Mouse (Mus musculus): ENCODE measurements around the gene Inpp5a.

Gene Inpp5a

DNA sequence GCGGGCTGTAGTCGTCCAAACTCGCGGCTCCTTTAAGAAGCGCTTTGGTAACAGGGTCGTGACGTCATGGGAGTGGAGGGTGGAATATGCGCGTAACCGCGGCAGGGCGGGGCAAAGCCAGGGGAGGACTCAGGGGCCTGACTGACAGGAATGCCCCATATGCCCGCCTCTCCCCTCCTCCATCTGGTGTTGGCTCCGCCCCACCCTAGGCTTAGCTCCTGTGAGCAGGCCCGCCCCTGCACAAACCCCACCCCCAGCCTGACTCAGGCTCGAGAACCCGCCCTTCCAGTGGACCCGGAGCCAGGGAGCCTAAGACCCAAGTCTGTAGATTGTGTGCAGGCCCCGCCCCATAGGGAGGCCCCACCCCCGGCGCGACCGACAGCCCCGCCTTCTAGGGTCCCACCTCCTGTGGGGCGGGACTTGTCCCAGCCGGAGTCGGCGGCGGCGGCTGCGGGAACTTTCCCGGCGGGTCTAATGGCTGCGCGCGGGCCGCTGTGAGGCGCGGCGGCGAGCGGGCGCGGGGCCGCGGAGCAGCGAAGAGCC, at the start of gene Inpp5a:
Inpp5a (plus strand) TSS at position 440 of the 543 bp plus-strand sequence.
- peak; percentile 99 for DNase-seq (ENCODE audit: low read depth, low spot score)

DNA sequence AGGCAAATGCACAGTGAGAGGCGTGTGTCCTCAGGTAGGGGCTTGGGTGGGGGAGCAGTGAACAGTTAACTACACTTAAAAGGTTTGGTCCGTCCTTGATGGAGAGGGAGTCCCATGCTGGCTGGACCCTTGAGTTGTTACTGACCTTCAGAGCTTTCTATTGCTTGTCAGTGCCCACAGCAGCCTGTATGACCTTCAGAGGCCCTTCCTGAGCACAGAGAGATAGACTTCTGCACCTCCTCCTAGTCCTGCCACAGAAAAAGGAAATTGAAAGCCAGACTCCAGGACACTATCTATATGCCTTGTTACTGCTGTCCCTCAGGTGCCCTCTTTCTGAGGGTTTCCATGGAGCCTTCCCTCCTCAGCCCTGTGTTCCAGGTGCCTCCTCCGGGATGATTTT, 49.7 kb upstream of the Inpp5a start:
- DNase-seq (ENCODE audit: low read depth, low spot score): no peak

DNA sequence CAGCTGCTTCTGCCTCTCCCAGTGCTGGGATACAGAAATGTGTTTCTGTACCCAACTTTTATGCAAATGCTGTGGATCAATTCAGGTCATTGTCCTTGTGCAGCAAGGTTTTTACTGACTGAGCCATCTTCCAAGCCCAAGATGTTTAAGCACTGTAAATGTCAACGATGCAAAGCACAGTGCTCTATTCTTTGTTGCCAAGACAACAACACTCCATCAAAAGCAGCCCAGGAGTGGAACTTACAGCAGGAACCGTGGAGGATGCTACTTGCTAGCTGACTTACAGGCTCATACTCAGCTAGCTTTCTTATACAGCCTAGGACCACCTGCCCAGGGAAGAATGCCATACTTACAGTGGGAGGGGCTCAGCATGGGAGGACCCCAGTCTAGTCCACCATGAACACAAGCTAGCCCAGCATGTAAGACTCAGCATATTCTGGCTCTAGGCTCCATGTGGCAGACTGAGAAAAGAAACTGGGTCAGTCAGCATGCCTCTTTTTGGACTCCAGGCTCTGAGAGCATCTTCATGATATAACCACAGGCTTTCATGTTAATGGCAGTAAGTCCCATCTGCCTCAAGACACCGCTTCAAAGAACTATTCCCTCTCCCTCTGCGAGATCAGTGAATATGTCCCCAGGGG, 47.8 kb upstream of the Inpp5a start:
- no peak for DNase-seq (ENCODE audit: low read depth, low spot score)

DNA sequence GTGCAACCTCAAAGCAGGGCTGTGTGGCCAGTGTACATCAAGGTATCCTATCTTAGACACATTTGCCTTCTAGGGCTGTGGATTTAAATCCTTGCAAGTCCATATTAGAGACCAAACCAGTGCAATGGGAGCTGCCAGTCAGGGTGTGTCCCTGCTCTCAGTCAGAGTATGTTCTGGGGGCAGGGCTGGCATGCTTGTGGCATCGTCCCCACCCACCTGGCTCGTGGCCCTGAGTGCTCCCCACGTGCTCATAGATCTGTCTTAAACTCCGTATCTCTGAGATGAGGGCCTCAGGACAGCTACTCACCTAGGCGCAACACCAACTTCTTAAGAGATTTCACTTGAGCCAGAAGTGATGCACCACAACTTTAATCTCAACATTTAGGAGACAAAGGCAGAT, 46.1 kb upstream of the Inpp5a start:
- DNase-seq (ENCODE audit: low read depth, low spot score): no peak

DNA sequence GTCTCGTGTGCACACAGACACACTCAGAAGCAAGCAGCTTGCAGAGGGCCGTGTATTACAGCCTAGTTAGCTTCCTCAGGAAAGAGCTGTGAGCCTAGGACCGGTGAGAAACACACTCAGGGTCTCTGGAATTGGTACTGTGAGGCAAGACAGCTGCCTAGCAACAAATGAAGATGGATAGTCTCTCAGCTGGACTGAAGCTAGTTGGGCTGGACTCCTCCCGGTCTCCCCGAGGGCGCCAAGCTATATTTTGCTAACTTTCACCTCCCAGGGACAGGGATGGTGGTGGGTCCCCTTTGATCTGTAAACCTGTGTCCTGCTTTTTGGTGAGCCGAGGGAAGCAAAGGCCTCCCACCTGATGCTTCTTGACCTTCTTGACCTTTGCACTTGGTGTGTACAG, 41.9 kb upstream of the Inpp5a start:
- no peak for DNase-seq (ENCODE audit: low read depth, low spot score)

DNA sequence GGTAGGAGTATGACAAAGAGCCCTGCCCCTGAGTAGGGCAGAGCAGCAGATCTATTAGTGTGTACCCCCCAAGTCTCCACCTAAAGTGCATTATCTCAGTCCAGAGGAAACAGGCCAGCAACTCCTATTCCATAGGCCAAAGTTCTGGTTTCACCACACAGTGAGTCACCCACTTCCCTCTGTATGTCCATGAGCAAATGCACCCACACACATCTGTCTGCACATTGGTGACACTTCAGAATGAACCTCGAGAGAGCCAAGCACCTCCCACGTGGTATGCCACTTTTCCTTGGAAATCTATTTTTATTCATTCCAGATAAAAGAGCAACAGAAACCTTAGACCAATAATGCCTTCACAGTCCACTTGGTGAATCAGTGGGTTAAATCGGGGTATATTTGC, 38.3 kb upstream of the Inpp5a start:
- DNase-seq (ENCODE audit: low read depth, low spot score): peak; percentile 71

DNA sequence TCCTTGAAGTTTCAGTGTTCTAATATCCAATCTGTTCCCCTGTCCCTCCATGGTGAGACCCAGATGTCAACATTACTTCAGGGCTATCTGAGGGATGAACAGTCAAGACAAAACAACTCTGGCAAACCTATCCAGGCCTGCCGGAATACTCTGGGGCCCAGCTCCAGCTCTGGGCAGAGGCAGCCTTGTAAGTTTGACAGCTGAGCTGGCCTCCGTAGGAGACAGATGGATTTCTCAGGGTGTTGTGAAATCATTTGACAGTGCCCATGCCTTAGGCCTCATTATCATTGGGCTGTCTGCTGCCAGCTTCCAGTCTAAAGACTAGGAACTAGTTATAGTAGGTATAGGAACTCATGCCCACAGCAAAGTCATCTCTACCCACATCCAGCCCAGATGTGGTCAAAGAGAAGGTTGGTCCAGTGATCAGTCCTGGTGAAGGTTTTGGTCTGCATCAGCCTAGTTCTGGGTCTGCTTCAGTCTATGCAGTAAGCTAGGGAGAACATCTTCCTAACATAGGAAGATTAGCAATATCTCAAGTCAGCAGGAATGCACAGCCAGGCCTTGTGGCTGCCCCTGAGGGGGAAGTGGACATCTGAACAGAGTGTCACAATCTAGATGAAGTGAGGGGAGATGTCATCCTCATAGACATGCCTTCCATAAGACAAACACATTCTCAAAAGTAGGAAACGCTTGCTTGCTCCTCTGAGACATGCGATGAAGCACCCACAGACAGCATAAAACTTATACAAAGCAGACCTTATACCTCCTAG, 34.4 kb upstream of the Inpp5a start:
- no peak for DNase-seq (ENCODE audit: low read depth, low spot score)

DNA sequence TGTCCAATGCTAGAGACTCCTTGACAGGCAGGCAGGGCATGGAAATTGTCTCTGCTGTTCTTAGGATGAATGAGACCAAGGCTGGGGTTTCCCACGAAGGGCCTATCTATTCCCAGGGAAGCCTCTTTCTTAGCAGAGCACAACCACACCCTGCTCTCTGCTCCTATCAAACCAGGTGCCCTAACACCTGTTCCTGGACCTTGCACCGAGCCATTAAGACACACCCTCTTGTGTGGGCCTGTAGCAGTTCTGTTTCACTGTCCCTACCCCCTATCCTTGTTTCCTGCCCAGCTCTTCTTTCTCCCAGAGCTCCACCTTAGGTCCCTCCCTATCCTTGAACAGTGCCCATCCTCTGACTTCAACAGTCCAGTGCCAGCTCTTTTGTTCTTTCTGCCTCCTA, 31.9 kb upstream of the Inpp5a start:
- DNase-seq (ENCODE audit: low read depth, low spot score): no peak

DNA sequence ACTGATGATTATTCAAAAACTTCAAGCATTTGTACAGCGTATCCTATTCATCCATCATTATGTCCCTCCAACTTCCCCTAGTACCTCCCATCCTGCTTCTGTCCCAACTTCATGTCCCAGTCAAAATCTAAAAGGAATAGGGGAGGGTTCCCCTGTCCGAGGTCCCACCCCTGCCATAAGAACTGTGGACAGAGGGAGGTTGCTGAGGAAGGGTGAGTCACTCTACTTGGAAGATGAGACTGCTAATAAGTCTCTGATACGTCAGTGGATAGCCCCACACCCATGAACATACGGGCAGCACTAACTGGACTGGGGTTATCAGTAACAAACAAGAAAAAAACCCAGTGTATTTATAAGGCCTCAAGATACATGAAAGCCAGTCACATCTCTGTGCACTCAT, 29.0 kb upstream of the Inpp5a start:
- peak; percentile 74 for DNase-seq (ENCODE audit: low read depth, low spot score)

DNA sequence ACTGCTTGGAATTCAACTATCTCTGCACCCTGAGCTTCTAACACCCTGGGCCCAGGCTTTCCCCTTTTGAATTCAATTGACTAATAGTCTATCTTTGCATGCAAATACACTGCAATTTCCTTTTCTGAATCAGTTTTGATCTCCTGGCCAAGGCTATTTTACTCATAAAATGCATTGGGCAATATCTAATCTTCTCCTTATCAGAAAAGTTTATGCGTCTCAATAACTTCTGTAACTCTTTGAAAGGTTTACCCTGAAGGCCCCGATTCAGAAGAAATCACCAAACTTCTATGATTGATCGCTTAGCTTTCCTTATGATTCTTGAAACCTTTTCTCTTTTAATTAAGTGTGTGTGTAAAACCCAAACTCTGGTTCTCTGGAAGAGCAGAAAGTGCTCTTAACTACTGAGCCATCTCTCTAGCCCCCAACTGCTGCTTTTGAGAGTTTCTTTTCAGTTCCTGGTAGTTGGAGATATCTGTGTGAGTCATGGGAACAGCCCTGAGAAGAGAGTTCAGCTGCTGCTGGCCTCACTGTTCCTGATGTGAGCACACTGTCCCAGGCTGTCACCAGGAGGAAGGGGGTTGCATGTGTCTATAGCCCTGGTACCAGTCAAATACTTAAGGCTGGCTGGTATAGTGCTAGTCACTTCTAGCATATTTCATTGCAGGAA, 27.9 kb upstream of the Inpp5a start:
- DNase-seq (ENCODE audit: low read depth, low spot score): peak; percentile 42

DNA sequence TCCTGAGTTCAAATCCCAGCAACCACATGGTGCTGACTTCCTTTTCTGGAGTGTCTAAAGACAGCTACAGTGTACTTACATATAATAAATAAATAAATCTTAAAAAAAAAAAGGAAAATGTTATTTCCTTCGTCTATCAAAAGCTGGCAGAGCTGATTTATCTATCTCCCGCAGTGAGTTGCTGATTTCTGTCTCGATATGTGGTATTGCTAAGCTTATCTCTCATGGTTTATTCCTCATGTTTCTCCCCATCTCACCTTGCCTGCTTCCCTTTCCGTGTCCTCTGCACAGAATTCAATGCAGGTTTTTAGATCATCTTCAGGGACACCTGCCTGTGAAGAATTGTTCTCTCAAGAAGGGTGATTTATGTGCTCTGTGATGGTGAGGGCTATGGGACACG, 27.1 kb upstream of the Inpp5a start:
- DNase-seq (ENCODE audit: low read depth, low spot score): no peak

DNA sequence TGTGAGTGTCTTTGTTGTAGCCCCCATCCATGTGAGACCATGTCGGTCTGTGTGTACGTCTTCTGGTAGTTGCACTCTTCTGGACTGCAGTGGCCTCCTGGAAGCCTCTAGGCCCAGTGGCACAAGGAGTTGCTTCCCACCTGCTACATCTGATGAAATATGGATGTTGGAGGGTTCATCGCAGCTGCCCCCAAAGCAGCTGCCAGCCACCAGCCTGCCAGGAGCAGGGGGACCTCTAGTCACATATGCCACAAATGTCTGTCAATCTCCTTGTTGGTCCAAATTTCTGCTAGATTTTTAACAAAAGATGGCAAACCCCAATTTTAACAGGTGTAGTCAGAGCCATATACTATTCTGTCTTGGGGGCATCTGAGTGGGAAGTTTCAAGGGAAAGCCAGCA, 26.4 kb upstream of the Inpp5a start:
- no peak for DNase-seq (ENCODE audit: low read depth, low spot score)

DNA sequence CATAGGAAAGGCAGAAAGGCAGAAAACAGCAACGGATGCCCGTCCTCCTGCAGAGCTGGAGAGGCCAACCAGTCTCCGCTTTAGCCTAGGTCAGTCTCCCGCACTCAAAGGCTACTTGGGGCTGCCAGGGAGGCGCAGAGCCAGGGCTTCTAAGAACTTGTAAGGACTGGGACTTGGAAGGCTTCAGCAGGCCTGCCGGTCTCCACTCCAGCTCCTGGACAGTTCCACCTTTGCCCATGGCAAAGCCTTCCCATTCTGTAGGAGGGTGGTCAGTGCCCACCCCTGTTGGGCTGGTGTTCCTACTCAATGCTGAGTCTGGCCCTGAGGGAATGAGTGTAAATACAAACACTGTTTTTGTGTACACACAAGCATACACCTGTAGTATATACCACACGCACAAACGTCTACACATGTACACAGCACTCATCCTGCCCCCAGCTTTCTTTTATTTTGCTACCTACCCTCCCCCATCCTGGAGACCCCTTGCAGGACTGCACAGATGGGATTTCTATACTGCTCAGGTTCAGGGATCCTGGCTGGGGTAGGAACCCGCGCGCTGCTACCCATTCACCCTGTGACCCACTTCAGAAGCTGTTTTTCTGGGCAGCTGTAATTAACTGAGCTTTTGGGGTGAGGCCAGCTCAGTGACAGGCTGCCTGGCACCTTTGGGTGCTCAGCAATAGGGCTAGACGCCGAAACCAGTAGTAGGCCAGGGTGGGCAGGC, 25.5 kb upstream of the Inpp5a start:
- peak; percentile 28 for DNase-seq (ENCODE audit: low read depth, low spot score)

DNA sequence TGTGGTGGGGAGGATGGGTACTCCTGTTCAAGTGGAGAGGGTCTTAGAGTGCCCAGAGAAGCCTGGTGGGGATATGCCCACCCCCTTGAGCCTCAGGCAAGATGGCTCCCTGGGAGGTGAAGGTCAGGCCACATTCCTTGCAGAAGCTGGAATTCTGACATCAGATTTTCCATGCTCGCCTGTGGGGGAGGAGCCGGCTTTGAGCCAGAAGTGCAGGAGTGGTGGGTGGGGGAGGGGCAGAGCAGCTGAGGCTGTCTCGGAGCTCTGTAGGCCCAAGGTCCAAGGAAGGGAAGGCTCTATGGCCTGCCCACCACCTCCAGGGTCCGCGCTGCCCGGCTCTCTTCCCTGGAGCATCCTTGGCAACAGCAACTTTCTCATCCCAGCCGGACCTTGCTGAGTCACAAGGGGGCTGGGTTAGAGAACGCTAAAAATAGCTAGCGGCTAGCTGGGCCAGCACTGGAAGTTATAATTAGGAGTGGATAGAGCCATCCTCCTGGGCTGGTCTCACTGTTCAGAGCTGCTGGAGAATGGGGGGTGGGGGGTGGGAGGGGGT, 24.8 kb upstream of the Inpp5a start:
- DNase-seq (ENCODE audit: low read depth, low spot score): peak; percentile 94

DNA sequence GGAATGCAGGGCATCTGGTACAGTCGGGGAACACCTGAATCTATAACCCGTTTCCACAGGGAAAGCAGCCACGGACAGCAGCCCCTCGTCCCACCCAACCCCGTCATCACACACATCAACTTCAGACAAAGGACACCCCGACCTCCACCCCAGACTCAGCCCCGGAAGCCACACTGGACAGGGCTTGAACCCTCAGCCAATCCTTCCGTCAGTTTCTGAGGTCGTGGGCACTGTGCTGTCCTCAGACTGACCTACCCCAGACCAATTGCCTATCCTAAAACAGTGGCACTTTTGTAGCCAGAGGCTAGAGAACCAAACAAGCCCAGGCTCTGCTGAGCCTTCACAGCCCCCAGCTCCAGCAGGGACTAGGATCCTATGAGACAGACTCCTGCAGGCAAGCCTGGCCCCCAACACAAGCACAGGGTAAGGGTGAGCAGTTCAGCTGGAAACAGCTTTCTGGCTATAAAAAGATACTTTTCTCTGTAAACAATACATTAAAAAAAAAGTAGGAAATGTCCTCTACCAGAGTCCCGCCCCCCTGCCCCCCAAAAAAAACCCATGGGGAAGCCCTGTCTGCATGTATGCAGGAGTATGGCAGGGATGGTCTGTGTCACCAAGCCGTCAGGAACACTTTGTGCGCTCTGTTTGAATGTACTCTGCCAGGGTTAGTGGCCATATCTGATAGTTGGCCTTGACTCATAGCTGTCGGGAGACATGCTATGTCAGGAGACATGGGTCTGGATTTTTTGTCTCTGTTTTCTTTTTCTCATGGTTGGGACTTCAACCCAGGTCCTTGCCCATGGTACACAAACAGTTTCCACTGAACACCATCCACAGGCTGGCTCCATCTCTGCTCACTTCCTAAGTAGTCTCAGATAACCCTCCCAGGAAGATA, 23.7 kb upstream of the Inpp5a start:
- peak; percentile 14 for DNase-seq (ENCODE audit: low read depth, low spot score)

DNA sequence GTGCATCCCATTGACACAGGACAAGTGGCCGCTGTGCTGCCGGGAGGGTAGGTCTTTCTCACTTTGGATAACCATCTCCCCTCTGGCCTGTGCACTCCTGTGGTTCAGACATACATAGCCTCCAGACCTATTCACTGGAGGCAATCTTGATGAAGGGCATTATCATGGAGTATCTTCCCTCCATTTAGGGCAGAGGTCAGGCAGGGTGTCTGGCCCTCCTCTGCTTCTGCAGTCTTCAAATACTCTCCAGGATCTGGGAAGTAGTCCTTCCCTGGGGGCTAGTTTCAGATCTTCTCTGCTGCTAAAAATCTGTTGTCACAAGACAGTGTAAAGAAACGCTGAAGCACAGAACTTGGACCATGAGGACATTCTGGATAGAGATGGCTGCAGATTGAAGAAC, 22.8 kb upstream of the Inpp5a start:
- DNase-seq (ENCODE audit: low read depth, low spot score): no peak

DNA sequence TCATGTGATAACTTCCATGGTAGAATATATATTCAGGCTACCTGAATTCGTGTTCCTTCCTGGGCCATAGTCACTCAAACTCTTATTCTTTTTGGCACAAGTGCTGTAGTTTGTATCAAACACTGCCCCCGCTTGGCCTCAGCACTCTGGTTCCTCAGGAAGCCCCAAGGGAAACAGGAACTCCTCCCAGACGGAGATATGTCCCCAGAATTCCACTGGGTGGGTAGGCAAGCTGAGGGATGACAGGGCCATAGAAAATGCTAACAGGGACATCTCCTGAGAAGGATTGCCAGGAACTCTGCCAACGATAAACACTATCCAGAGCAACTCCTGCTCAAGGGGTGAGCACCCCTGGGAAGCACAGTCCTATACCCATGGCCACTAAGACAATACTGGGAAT, 22.4 kb upstream of the Inpp5a start:
- no peak for DNase-seq (ENCODE audit: low read depth, low spot score)

DNA sequence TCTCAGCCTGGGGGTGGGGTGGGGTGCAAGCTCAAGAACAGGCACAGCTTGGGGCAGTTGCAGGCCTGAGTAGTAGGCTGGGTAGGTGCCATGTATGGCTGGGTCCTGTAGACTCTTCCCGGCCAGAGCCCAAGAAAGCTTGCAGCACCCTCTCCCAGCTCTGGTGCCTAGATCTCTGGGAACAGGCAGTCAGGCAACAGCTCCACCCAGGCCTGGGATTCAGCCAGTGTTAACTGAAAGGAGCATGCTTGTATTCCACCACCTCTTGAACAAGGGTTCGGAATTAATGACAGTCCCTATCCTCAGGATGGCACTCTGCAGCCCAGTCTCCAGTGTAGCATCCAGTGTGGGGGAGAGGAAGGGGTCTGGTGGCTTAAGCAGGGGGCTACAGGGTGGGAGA, 20.7 kb upstream of the Inpp5a start:
- peak; percentile 26 for DNase-seq (ENCODE audit: low read depth, low spot score)

DNA sequence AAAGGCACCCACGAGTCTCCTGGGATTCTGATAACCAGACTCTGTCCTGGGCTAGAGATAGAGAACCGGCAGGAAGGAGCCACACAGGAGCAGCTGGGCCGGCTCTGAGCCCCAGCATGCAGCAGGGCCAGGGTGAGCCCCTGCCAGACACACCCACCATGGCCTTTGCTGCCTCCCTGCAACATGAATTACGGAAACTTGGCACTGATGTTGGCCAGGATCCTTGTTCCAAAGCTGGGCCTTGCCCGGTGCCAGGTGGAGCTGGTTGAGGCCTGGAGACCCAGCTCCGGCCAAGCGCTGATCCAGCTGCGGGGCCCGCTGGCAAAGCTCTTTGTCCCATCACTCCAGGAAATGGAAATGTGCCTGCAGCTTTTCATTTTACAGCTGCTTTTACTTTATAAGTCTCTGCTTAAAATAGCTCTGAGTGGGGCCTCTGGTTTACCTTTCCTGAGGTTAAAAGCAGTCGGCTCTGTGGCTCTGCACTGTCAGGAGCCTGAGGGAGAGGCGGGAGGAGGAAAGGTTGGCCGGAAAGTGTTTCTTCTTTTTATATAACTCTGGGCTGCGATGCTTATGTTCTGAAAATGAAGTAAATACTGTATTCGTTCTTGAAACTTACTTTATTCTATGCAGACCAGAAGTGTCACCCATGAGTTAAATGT, 20.1 kb upstream of the Inpp5a start:
- DNase-seq (ENCODE audit: low read depth, low spot score): peak; percentile 58

DNA sequence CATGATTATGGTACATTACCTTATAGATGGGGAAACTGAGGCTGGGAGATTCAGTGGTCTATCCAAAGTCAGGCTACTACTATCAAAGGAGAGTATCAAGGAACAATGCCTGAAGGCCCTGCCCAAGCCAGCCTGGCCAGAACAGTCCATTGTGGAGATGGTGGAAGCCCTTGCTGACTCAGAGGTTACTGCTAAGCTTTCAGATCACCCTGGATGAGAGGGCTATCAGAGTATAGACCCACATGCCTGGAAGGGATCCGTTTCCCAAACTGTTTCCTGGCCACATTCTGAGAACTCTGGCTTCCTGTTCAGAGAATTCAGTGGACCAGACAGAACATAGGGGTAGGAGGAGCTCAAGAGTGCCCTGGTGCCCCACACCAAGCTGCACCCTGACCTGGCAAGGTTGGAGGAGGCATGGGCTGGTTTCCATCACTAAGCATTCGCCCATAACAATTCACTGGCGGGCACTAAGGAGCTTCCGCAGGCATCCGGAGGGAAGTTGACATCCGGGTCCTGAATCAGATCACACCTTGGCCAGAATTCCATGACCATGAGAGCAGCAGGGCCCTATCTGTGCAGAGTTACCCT, 19.3 kb upstream of the Inpp5a start:
- no peak for DNase-seq (ENCODE audit: low read depth, low spot score)

Measured in 3T3-L1 (cell line).